Mouse (Mus musculus) left cerebral cortex, postnatal 14 days (tissue): Measurements from ENCODE around the gene Hyal2. TPM values are rescaled to one million over a fixed set of nuclear protein-coding genes. Genes with fewer than 3 reads are reported as not detected.

Source experiments
- DNase-seq, 2 experiments: peaks; one replicate each; pipeline ENCODE4 v3.0.0; 2021 to 2022; ENCODE audit warnings: low spot score in 2 of 2, mixed read lengths in 1 of 2
- intact Hi-C: fragments of 180-260 bp; cut with DNase I; formaldehyde crosslinking; loops from one replicate; pipeline ENCODE4 v1.15.1; 2025
- total RNA-seq, 2 experiments: library from RNA; stranded (reverse); gene quantifications; 2 replicates each; pipeline ENCODE4 v1.2.3; 2021

The Hyal2 gene
- total RNA-seq, 2 experiments from 2014 or later: 13.0 to 16.2 TPM

DNA sequence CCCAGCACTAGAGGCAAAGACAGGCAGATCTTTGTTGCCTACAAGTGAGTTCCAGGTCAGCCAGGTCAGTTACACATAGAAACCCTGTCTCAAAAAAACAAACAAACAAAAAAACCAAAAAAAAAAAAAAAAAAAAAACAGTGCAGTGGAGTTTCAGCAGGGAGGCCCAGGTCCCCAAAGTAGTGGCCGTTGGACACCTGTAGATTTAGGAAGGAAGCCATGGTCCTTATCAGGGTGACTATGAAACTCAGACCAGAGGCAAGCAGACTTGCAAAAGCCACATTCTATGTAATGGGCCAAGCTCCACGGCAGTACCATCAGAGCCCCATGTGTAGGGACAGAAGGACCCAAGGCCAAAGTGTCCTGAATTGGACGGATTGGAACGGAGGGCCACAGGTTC is 13.8 kb downstream of the Hyal2 start:
- no peak for DNase-seq
- intact Hi-C loops: no loop called here

DNA sequence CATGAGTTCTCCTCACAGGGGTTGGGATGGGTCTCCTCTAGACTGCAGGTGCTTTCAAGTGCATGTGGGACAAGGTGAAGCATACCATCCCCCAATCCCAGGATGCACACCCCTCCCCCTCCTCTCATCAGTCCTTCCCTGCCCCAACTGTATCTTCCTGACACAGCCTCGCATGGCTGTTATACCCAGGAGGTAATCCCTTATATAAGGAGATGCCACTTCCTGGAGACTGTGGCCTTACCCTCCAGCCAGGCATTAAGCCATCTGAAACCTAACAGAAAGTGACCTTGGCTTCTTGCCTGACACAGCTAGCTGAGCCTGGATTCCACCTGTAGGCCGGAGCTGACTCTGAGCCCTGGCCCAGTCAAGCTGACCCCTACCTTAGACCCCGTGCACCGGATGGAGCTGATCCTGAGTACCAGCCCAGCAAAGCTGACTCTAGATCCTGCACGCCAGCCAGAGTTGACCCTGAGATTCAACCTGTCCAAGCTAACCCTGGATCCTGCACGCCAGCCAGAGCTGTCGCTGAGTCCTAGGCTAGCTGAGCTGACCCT is 14.8 kb downstream of the Hyal2 start:
- DNase-seq: no peak
- intact Hi-C loops: no loop called here

DNA sequence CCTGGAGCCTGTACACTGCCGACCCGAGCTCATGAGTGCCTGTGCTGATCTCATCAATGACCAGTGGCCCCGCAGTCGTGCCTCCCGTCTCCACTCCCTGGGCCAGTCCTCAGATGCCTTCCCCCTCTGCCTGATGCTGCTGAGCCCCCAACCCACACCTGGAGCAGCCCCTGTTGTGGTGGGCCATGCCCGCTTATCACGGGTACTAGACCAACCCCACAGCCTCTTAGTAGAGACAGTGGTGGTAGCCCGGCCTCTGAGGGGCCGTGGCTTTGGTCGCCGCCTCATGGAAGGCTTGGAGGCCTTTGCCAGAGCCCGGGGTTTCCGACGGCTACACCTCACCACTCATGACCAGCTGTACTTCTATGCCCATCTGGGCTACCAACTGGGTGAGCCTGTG is 15.4 kb downstream of the Hyal2 start:
- DNase-seq: no peak
- intact Hi-C loops: no loop called here

DNA sequence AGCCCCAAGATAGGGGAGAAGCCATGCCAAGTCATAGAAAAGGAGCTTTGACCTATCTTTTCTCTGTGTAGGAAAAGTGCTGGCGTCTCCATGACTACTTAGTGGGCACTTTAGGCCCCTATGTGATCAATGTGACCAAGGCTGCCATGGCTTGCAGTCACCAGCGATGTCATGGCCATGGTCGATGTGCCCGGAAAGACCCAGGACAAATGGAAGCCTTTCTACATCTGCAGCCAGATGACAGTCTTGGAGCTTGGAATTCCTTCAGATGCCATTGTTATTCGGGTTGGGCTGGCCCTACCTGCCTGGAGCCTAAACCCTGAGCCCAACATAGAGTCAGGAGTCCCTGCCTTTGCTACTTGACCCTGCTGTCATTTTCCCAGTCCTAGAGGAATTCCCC is 18.8 kb downstream of the Hyal2 start:
- intact Hi-C loops: no loop called here
- DNase-seq: no peak

DNA sequence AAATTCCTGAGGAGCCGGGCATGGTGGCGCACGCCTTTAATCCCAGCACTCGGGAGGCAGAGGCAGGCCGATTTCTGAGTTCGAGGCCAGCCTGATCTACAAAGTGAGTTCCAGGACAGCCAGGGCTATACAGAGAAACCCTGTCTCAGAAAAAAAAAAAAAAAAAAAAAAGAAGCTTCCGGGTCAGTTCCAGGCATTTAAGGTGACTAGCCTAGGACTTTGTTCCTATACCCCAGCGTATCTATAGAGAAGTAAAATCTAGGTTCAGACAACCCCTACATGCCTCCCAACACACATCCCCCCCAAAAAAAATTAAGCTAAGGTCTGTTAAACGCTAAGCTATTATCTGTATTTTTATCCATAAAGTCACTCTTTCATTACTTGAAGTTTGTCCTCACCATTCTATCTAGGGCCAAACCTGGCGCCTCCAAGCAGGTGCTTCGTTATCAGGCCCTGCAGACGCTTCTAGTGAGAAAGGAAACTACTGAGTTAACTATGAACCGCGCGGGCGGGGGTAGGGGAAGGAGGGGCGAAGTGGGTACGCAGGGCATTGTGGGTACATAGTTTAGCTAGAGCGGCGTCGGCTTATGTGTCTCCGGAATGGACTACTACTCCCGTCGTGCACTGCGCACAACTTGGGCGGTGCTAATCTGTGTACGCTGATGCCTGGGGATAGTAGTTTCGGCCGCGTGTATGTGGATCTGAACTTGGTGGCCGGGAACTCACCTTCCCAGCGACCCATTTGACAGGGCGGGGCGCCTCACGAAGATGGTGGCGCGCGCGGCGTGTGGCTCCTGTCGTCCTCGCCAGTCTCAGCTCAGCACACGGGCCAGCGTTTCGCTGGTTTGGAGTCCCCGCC is 19.5 kb downstream of the Hyal2 start, which contains the start of gene Ifrd2:
Gene Ifrd2, plus strand, starts transcription at position 669 of the 859 bp plus-strand sequence.
- peak; percentile 98 to 99 for DNase-seq
- intact Hi-C loops: no loop called here

DNA sequence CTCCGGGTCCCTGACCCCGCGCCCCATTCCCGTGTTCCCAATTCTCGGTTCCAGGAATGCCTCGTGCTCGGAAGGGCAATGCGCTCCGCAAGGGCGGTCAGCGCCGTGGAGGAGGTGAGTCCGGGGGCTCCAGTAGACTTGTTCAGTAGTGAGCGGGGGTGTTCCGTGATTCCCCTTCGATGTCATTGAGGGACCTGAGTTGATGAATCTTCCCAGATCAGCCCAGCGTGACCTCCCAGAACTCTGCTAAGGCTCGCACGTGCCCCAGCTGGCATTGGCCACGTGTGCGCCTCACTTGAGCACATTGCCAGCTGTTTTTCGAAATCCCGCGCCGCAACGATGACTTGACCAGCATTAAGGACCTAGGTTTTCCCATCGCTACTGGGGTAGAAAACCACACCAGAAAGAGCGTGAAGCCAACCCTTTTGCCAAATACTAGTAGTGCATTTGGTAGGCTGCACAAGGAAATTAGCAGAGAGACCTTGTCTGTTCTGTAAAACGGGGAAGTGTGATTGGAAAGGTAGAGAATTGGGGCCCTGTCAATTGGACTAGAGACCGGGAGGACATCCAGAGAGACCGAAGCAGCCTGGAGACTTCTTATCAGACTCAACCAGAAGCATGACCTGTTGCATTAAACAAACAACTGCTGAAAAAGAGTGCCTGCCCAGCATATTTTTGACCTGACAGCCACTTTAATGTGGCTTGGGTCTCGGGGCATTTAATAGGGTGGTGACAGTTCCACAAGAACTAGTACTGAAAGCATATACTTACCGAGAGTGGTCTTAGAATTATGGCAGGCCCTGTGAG is 20.3 kb downstream of the Hyal2 start:
- intact Hi-C loops: no loop called here
- peak; percentile 47 to 74 for DNase-seq

DNA sequence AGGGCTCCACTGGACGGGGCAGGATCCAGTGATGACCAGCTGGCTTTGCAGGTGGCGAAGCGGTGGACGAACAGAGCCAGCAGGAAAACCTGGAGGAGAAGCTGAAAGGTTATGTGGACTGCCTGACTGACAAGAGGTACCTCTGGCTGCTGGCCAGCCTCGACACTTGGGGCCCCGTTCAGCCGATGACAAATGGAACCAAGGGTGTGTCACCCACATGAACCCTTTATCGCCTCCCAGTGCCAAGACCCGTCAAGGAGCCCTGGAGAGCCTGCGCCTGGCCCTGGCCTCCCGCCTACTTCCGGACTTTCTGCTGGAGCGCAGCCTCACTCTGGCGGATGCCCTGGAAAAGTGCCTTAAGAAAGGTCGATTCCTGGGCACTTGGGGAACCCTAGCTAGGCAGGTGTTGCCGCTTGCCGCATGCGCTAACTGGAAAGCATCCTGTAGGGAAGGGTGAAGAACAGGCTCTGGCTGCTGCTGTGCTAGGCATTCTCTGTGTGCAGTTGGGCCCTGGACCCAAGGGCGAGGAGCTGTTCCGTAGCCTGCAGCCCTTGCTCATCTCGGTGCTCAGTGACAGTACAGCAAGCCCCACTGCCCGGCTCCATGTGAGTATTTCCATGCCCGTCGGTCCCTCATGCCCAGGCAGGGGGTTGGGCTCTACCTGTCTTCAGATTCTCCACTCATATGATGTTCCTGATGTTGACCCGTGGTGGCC is 22.5 kb downstream of the Hyal2 start:
- intact Hi-C loops: no loop called here
- no peak for DNase-seq

DNA sequence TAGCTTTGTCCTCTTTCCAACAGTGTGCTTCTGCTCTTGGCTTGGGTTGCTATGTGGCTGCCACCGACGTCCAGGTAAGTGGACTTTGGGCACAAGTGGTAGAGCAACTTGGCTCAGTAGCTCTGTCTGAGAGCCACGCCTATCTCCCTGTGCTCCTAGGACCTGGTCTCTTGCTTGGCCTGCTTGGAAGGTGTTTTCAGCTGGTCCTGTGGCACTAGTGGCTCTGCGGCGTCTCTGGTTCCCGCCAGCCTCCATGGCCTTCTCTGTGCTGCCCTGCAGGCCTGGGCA is 23.0 kb downstream of the Hyal2 start:
- intact Hi-C loops: no loop called here
- no peak for DNase-seq

DNA sequence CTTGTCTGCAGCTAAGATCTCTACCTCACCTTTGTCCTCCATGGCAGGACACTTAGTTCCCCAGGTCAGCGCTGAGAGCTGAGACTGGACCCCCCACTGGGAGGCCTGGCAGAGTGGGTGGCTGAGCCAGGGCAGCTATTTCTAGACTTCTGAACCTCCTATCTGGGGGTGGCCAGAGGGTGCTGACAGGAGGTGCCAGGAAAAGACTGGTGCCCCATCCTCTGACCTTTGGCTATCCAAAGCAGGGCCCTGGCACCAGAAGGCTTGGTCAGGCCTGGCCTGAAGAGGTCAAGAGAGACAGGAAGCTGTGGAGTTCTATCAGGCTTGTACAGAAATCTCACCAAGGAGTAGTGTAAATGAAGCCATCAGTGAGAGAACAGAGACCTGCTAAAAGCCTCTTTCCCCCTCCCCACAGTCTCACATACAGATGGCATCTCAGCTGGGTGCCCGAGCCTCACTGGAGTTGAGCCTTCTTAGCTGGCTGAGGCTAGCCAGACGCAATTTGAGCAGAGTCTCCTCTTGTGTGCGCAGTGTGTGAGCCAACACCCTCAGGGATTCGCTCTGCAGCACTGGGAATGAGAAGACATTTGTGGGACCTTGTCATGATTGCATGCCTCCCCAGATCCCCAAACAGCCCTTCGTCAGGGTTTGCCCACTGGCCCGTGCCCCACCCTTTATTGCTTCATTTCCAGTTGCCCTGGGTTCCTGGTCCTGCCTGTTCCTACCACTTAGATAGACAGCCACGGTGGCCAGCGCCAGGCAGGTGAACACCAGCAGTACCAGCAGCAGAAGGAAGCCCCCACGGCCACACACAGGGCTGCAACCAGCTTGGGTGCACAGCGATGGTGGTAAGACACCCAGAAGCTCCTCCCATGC is 25.6 kb downstream of the Hyal2 start:
- DNase-seq: no peak
- intact Hi-C loops: no loop called here

DNA sequence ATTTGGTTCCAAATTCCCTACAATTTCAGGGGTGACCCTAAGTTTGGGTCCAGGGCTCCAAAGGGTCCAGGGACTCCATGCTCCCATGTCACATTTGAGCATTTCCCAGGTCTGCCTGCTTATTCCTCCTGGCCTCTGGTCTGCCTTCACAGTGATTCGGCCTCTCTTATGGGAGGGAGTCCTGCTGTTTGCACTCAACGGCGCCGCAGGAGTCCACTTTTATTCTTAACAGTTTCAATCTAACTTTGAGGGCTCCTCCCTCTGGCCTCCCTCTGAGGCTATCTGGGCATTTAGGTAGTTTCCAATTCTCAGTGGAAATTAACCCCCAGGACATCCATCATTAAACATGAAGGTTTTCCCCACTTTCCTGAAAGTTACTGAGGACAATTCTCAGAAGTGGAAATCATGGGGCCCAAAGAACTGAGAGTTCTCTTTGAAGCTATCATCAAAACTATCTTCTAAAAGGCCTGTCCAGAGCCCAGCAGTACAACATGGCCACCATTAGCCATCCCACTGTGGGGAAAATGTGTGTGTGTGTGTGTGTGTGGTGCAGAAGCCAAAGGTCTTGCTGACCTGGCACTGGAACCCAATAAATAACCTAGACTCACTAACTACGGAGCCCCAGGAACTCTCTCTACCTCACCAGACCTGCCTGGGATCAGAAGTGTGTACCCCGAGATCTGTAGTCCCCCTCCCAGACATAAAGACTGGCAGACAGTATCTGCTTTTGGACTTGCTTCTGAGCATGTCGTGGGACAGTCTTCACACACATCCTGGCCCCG is 26.7 kb downstream of the Hyal2 start:
- intact Hi-C loops: no loop called here
- no peak for DNase-seq

DNA sequence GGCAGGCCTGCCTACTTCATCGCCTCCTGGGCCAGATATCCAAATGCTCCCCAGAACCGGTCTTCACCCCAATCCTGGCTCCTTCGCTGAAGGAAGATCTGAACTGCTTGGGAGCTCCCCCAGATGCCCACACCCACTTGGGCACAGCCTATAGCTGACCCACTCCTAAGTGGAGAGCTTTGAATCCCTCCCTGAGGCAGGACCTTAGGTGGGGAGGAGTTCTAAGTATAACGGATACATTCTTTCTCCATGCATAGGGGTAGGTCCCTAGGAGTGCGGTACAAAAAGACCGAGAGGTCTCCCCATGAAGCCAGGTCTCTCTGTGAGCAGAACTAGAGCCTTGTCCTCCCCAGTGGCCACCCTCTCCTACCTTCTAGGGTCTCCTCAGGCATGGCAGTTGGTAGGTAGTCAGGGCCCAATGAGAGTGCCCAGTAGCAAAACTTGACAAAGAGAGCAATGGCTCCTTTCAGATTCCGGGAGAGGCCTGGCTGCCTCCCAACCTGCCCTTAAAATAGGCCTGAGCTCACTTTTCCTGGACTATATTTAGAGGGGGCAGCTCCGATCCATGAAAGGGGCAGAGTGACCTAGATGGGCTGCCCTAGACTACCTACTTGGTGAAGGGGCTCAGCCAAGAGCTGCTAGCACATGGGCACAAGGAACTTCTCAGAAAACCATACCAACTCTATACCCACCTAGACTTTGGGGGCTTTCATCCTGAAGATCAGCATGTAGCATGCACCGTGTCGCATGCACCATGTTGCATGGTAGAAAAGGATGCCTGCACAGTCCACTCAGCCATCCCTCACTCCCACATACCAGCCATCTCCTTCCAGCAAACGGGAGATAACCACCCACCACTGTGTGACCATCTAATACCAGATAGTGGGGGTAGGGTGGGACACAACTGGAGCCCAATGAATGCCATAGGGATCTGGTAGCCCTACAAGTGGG is 29.1 kb downstream of the Hyal2 start:
- intact Hi-C loops: no loop called here
- no peak for DNase-seq

DNA sequence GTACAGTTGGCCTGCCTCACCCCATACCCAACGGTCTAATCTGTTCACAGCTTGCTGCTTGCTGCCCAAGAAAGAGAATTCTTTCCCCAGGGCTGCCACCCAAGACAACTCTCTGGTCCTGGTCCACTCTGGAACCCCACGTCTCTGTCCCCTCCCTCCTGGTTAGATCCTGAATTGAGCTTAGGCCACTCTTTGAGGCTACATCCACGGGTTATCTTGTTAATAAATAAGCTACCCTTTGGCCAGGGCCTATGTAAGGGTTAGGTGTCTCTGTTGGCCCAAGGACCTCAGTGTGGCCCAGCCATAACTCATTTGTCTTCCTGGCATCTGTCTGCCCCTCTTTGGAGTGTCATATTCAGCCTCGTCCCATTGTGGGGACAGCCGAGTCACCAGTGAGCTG is 30.6 kb downstream of the Hyal2 start:
- intact Hi-C loops: no loop called here
- DNase-seq: no peak

DNA sequence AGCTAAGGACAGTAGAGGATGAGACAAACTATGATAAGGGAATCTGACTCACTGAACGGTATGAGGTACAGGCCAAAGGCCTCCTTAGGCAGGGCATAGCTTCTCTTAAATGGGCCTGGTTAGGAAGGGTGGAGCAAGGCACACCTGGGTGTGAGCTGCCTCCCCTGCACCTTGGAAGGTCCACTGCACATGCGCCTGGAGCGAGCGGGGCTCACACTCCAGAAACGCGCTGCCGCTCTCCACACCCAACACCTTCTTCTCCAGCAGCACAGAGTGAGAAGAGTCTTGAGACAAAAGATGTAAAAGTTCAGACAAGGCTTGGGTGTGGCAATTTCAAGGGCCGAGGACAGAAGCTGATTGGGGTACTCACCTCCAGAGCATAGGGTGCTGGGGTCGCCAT is 31.7 kb downstream of the Hyal2 start:
- intact Hi-C loops: no loop called here
- no peak for DNase-seq

DNA sequence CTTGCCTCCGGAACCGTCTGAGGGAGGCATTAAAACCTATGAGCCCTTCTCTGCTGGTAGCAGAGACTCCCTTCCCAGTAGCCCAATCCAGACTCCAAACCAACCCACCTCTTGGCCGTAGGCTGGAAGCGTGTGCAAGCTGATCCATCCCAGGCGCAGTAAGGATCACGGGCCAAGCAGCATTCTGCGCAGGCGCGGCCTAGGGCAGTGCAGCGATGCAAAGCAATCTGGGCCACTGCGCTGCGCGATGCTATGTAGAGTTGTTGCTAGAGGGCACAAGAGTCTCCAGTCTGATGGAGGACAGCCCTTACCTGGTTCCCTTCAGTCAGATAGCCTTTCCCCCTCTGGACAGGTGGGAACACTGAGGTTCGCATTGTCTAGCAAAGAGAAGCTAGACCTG is 32.1 kb downstream of the Hyal2 start:
- DNase-seq: peak in 1 of 2 experiments; percentile 44
- intact Hi-C loops: loop anchor here (5.0 kb wide), 1 partner anchor 137 kb away; no protein-coding TSS in a partner anchor

DNA sequence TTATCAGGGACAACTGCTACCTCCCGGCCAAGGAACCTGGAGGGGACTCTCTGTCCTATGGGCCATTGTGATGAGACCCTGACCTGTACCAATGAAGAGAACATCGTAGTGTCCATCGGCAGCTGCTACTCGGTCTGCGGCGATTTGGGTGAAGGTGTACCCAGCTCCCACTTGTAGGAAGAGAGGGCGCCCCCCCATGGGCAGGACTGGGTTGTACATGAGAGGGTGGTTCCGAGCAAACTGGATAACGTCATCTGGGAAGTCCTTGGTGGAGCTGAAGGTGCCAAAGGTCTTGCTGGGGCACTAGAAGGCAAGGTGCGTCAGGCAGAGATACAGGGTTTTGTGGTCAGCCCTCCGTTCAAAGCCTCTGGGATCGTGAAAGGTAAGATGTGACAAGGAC is 33.0 kb downstream of the Hyal2 start:
- no peak for DNase-seq
- intact Hi-C loops: loop anchor here (5.0 kb wide), 1 partner anchor 137 kb away; no protein-coding TSS in a partner anchor

DNA sequence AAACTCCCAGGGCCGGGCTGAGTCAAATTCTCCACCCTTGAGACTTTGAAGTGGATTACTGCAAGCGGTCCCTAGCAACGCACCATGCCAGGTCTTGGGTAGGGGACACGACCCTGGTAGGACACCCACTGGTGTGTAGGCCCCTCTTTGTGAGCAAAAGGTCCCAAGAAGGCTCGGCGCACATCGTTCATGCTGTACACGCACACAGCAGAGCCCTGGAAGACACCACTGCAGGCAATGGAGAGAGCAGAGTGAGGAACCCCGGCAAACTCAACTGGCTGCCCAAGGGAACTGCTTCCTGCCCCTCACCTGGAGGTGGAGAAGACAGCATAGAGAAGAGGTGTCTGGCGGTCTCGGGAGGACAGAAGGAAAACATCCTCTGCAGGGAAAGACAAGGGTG is 33.5 kb downstream of the Hyal2 start:
- DNase-seq: no peak
- intact Hi-C loops: loop anchor here (5.0 kb wide), 1 partner anchor 136 kb away; no protein-coding TSS in a partner anchor

DNA sequence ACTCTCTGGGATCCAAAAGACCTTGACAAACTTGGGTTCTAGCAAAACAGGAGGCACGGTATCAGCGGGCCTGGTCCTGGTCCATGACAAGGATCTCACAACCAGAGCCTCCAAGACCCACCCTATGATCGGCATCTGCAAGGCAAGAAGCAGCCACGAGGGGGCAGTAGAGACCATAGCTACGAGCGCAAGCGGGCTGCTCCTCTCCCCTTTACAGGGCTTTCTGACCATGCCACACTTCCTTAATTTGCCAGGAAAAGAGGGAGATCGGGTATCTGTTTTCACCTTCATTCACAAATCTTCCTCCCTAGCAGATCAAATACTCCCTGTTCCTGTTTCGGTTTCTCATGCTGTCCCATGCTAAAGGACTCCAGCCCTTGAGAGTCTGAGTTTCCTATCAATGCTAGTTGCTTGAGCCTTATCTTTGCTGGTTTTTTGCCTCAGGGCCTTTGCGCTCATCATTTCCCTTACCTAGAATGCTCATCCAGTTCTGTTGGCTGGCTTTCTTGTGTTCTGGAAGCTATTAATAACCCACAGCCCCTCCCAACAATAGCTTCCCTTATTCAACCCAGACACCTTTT is 34.4 kb downstream of the Hyal2 start:
- intact Hi-C loops: loop anchor here (1.0 to 5.0 kb wide), 3 partner anchors 42 to 135 kb away; no protein-coding TSS in a partner anchor
- DNase-seq: peak; percentile 89 to 95
